Mouse (Mus musculus): ENCODE data around the gene Pgap3. TPM values are rescaled to one million over a fixed set of nuclear protein-coding genes. Genes with fewer than 3 reads are reported as not detected.

Gene Pgap3
- 12.2 TPM for polyA plus RNA-seq (2017; shearing (Covaris generic))

DNA sequence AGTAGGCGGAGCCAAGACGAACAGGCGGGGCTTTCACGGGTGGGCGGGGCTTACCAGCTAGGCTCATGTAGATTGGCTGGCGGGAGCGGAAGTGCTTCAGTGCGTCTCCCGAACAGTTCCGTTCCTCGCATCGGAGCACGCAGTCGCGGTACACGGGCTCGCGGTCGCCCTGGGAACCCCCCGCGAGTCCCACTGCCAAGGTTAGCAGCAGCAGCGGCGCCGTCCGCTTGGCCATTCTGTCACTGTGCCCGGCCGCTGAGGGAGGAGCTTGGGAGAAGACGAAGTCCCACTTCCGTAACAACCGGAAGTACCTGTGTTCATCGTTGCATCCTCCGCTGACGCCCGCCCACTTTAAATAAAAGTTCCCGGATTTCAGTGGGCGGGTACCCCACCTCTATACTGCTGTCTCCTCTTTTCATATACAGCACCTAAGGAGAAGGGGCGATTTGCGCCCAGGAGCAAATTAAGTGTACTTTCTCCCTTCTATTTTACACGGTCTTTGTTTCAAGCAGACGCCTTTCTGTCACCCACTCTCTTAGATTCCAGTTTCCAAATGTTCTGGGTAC is at the start of gene Pgap3:
Gene Pgap3, minus strand, starts transcription at position 330 of the 566 bp plus-strand sequence.

DNA sequence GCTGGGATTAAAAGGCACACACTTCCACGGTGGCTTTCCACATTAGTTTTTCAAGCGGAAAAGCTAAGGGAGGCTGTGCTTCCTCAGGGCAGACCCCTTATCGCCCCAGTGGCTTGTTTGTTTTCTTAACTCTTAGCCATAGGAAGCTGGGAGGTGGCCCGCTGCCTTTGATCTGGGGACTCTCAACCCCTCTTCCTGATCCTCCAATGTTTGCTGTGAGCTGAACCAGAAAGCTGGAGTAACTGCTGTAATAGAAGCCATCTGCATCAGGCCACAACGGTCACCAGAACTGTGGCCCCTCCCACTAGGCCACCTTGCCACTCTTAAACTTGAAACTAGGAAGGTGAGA is 45.9 kb upstream of the Pgap3 start, which contains the start of gene Grb7:
Gene Grb7, plus strand, starts transcription at position 182 of the 349 bp plus-strand sequence.

DNA sequence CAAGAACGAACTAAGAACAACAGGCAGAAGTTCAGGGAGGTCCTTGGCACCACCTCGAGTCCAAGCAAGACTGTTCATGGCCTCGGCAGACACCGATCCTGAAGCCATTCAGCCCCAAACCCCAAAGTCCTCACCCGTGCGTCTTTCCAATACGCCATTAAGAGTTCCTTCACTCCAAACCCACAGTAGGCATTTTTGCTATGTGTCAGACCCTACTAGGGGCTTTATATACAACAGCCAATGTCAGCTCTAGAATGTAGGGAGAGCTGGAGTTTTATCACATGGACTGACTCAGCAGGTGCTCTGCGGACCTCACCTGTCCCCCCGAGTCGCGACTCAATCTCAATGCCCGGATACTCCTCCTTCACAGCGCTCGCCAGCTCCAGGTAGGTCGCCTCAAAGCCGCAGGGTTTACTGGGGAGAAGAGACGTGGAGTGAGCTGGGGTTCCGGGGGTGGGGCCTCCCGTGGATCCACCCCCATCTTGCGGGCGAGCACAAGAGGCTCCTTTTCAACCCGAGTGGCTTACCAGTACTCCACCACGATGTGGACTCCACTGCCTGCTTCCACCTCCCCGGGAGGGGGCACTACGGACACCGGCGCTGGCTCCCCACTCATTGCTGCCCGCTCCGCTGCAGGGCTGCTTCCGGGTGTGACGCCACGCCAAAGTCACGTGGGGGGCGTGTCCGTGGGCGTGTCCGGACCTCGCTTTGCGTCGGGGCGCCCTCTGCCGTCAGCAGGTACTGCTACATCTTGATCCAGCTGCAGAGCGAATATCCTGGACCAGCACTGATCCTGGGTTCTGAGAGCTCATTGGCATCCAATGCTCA is 38.3 kb upstream of the Pgap3 start, which contains the start of gene Mien1:
Gene Mien1, minus strand, starts transcription at position 661 of the 828 bp plus-strand sequence.

DNA sequence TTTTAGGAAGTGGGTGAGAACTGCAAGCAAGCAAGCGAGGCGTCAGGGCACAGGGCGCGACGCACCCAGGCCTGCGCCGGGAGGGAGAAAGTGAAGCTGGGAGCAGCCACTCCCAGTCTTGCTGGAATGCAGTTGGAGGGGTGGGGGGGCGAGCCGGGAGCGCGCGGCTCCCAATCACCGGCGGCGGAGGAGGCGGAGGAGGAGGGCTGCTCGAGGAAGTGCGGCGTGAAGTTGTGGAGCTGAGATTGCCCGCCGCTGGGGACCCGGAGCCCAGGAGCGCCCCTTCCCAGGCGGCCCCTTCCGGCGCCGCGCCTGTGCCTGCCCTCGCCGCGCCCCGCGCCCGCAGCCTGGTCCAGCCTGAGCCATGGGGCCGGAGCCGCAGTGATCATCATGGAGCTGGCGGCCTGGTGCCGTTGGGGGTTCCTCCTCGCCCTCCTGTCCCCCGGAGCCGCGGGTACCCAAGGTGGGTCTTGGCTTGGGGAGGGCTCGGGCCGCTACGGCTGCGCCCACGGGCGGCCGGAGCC is 12.0 kb upstream of the Pgap3 start, which contains the start of gene Erbb2:
Gene Erbb2, plus strand, starts transcription at position 198 of the 524 bp plus-strand sequence.

DNA sequence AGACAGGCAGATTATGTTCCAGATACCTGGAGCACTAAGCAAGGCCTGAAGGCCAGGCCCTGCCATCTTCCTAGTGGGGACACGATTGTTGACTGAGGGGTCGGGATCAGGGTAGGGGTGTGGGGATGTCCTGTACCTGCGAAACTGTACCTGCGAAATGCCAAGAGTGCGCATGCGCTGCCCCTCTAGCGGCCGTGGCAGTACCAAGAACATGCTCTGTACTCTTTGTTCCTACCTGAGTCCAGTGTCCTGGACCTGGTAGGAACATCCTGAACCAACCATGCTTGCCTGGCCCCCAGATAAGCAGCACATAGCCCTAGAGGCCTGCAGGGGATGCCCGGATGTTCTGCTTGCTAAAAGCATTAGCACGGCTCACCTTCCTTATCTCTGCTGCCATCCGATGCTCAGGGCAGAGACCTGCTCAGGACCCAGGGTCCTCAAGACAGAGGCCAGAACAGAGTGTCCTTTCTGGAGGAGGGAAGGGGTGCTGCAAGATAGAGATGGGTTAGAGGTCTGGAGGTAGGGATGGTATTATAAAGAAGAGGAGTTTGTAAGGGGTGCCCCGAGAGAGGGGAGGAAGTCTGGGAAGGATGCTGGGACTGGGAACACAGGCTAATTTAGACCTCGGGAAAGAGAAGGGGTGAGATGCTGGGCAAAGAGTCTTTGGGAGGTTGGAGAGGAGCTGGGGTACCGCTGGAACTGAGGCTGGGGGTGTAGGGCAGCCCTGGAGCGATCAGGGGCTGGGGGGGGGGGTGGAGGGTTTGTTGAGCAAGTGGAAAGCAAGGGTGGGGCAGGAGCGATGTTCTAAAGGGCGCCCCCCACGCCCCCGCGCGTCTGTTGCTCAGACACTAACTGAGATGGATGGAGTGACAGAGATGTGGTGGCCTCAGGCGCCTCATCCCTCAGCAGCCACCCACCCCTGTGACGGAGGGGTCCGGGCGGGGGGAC is 14.4 kb downstream of the Pgap3 start, which contains the start of gene Pnmt:
Gene Pnmt, plus strand, starts transcription at position 813 of the 948 bp plus-strand sequence.

DNA sequence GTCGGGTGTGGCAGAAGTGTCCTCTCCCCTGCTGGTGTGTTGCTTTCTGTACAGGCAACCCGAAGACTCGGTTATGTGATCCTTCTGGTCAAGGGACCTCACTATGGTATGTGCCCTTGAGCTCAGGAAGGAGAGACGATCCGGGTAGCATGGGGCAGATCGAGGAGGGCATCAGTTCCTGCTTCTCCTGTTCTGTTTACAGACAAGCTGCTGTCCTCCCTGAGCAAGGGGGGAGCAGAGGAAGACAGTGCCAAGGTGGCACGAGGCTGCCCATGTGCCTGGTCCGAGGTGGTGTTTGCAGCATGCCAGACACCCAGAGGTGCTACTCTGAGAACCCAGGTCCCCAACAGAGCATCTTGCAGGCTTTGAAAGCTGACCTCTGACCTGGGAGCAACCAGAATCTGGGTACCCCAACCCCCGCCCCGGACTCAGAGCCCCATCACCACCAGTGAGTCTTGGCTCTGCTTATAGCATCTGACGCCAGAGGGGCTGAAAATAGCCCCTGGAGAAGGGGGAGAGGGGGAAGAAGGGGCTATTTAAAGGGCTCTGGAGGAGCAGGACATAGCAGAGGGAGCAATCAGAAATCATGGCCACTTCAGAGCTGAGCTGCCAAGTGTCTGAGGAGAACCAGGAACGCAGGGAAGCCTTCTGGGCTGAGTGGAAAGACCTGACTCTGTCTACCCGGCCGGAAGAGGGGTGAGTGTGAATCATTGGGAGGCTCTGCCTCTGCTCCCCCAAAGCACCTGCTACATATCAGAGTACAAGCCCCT is 16.8 kb downstream of the Pgap3 start, which contains the start of gene Tcap:
Gene Tcap, plus strand, starts transcription at position 551 of the 770 bp plus-strand sequence.

DNA sequence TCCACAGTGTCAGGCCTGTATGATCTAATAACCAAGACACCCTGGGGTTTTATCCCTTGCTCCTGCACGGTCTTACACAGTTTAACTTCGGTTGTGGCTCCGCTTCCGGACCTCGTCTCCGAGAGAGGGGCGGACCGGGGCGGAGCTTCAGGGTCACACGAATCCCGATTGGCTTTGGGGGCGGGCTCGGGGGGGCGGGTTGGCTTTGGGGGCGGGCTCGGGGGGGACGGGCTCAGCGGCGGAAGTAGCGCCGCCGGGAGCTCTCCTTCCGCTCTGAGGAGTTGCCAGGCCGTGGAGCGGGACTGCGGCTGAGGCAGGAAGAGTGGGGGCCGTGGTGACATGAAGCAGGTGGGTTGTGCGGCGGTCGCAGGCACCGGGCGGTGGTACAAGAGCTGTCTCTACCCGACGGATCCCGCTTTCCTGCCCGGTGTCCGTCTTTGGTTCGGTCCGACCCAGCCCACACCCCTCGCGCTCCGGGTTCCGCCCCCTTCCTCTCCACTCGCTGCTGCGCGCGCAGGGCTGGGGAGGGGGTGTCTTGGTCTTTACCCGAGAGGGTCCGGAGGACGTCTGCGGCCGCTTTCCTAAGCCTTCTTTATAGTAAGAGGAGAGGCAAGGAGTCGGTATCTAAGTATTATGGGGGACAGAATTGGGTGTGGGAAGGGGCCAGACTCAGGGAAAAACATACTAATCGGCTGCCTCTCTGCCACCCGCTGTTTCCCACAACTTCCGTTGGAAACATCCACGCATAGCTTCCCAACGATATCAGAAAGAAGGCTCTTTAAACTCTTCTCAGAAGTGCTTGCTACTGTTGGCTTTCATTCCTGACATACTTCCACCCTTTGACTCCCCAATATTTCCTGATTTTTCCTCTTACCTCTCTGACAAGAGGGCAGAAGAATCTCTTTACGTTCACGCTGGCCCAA is 41.9 kb downstream of the Pgap3 start, which contains the start of gene Stard3:
Gene Stard3, plus strand, starts transcription at position 208 of the 923 bp plus-strand sequence.

DNA sequence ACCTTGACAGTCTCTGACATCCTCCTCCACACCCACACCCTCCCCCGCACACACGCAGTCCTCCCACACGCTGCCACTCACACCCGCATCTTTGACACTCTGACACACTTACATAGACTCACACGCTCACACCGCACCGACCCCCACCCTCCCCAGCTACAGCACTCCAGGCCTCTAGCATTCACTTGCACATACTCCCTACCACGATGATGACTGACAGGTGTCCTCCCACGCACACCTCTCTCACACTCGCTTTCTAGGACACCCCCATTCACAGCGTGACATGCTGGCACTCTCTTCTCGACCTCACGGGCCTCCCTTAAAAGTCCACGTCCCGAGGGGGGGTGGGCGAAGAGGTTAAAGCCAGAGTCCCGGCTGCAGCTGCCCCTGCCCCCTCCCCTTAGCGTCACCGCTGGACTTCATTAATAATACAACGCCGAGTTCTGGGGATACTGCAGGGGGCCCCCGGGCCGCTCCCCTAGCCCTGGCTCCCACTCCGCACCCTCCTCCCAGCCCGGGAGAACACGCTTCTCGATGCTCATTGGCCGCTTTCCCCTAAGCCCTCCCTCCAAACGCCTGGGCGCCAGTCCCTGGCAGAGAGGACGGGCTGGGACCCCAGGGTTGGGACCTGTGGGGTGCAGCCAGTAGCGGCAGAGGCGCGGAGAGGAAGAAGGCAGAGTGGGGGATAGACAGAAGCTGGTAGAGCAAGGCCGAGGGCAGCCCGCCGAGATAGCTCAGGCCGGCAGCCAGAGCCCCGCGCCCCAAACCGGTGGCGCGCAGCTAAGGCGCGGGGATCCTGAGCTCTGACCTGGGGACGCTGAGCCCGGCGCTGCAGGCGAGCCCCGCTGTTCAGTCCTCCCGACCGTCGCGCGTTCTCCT is 52.0 kb downstream of the Pgap3 start, which contains the start of gene Ppp1r1b:
Gene Ppp1r1b, plus strand, starts transcription at position 322 of the 879 bp plus-strand sequence.

Other genes starting within 250 kb of the Pgap3 start
- 41.4 TPM for gene Med1, start 207.2 kb downstream of the Pgap3 start, polyA plus RNA-seq (2017; shearing (Covaris generic))
- gene Cdk12, start 197.4 kb downstream of the Pgap3 start, polyA plus RNA-seq (2017; shearing (Covaris generic)): 21.1 TPM
- 0.13 TPM for gene Neurod2, start 70.8 kb downstream of the Pgap3 start, polyA plus RNA-seq (2017; shearing (Covaris generic))
- gene Ppp1r1b, start 52.1 kb downstream of the Pgap3 start, polyA plus RNA-seq (2017; shearing (Covaris generic)): not detected
- 64.0 TPM for gene Stard3, start 42.1 kb downstream of the Pgap3 start, polyA plus RNA-seq (2017; shearing (Covaris generic))
- gene Tcap, start 16.7 kb downstream of the Pgap3 start, polyA plus RNA-seq (2017; shearing (Covaris generic)): 0.25 TPM
- gene Pnmt, start 14.0 kb downstream of the Pgap3 start, polyA plus RNA-seq (2017; shearing (Covaris generic)): not detected
- gene Erbb2, start 12.0 kb upstream of the Pgap3 start, polyA plus RNA-seq (2017; shearing (Covaris generic)): 0.22 TPM
- 166 TPM for gene Mien1, start 38.5 kb upstream of the Pgap3 start, polyA plus RNA-seq (2017; shearing (Covaris generic))
- 5.1 TPM for gene Grb7, start 45.9 kb upstream of the Pgap3 start, polyA plus RNA-seq (2017; shearing (Covaris generic))
- 94.7 TPM for gene Ikzf3, start 145.5 kb upstream of the Pgap3 start, polyA plus RNA-seq (2017; shearing (Covaris generic))
- gene Zpbp2, start 150.6 kb upstream of the Pgap3 start, polyA plus RNA-seq (2017; shearing (Covaris generic)): 5.4 TPM
- 58.5 TPM for gene Ormdl3, start 186.9 kb upstream of the Pgap3 start, polyA plus RNA-seq (2017; shearing (Covaris generic))
- not detected for gene Lrrc3c, start 197.8 kb upstream of the Pgap3 start, polyA plus RNA-seq (2017; shearing (Covaris generic))
- gene Gm12355, start 225.2 kb upstream of the Pgap3 start, polyA plus RNA-seq (2017; shearing (Covaris generic)): 4.3 TPM
- gene Gsdma3, start 225.9 kb upstream of the Pgap3 start, polyA plus RNA-seq (2017; shearing (Covaris generic)): not detected
- not detected for gene Gsdma2, start 246.3 kb upstream of the Pgap3 start, polyA plus RNA-seq (2017; shearing (Covaris generic))

Data from CD4-positive, CD25-positive, alpha-beta regulatory T cell (primary cell).